Mouse (Mus musculus): ENCODE results near the gene Myt1l.

Myt1l gene

DNA sequence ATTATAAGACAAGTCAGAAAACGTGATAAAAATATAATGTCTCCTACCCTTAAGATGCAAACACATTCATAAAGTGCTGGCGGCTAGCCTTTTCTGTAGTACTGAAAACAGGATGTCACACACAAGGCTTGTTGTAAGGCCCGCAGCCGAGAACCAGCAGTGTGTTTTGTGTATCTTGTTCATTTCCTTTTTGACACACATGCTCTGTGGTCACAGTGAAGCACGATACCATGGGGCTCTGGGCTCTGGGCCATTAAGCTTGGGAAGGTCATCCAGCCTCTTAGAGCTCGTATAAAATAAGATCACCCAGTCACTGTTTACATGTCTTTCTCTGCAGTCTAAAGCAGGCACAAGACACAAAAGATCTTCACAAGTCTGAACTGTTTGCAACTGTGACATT, 288.6 kb downstream of the Myt1l start:
- no peak for DNase-seq (ENCODE audit: low spot score)

- DNase-seq (ENCODE audit: low spot score): no peak
Measured at GRCm38 (mm10) chr12:29822216-29822615, 294.0 kb downstream of the Myt1l start.

DNA sequence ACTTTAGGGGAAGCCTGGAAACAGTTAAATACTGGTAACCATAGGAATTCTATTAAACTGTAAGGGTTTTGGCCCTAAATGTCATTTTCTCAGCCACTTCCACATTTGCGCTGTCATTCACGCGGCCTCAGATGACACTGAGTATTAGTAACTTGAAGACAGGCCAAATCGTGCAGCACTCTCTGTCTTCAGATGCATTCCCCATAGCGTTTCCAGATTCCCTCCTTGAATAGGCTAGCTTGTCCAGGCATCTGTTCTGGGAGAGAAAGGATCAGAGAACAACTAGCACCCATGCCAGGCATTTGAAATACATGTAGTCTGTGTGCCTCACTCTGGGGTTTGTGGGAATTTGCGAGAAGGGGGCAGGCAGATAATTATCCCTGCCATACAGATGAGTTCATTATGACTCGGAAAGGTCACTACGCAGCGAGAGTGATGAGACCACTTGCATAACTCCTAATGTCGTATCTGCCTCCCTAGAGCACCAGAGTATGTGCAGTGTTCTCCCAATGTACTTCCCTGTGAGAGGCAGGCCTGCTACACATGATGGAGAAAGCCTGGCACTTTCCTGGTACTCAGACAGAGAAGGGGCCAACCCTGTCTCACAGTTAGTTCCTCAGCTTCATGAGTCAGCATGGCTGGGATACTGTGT, 295.7 kb downstream of the Myt1l start:
- no peak for DNase-seq (ENCODE audit: low spot score)

- no peak for DNase-seq (ENCODE audit: low spot score)
Measured at GRCm38 (mm10) chr12:29830571-29830970, 302.4 kb downstream of the Myt1l start.

GRCm38 (mm10) chr12:29831356-29831755, 303.2 kb downstream of the Myt1l start:
- DNase-seq (ENCODE audit: low spot score): no peak

- no peak for DNase-seq (ENCODE audit: low spot score)
Measured at GRCm38 (mm10) chr12:29837301-29837791, 309.2 kb downstream of the Myt1l start.

DNA sequence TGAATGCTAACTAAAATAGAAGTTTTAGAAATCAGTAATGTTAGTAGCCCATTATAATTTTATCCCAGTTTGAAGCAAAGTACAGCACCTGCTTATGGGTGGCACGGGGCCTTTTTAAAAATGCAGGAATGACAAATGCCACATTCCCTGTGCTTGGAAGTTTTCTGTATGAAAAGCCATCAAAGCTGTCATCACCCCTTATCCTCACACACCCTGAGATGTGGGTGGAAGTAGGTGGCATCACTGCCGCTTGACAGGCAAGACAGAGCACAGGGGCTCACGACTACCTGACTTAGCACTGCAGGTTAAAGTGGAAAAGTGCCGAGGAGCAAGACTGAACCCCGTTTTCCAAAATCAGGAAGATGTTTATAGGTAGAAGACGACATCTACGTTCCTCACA, 310.2 kb downstream of the Myt1l start:
- no peak for DNase-seq (ENCODE audit: low spot score)

DNA sequence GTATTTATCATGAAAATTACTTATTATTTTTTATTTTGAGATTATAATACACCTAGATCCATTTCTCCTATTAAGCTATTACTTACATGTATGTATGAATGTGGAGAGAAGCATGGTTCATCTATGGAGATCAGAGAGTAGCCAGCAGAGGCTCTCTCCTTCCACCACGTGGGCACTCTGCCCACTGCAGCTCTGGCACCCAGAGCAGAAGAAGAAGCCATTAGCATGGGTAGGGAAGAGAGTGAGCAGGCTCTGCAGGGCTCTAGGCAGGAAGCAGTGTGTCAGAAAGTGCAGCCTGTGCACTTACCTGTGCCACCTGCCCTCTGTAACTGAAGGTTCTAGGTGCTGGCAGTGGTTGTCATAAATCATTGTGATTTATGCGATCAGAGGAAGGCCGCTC, 321.8 kb downstream of the Myt1l start:
- no peak for DNase-seq (ENCODE audit: low spot score)

DNA sequence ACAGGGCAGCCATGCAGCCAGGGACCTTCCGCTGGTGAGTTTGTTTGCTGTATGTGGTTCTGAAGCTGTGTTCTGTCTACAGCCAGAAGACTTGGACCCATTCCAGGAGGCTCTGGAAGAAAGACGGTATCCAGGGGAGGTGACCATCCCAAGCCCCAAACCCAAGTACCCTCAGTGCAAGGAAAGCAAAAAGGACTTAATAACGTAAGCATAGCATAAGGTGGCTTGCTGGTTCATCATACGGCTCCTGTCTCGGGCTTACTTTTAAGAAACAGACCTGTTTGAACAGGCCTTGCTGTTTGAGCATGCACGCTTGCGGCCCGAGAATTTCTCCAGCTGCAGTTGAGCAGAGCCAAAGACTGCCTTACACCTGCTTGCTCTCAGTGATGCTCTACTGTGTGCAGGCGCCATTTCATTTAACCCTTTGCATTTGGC, 326.0 kb downstream of the Myt1l start:
- DNase-seq (ENCODE audit: low spot score): no peak

- DNase-seq (ENCODE audit: low spot score): peak; percentile 14
Measured at GRCm38 (mm10) chr12:29855007-29855406, 326.8 kb downstream of the Myt1l start.

DNA sequence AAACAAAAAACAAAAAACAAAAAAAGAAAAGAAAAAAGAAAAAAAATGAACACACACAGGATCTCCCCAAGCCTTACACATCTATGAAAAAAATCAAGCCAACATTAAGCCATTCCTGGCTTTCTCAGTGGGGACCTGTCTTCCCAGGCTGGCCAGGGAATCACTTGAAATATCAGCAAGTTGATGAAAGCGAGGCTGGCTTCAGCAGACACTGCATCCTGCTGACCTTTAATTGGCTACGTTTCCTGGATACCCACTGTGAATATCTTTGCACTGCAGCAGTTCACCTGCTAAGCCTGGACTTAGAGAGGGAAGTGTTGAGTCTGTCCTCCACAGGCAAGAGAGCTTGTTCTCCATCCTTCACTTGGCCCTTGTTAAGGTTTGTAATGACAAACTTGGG, 332.8 kb downstream of the Myt1l start:
- DNase-seq (ENCODE audit: low spot score): no peak

DNA sequence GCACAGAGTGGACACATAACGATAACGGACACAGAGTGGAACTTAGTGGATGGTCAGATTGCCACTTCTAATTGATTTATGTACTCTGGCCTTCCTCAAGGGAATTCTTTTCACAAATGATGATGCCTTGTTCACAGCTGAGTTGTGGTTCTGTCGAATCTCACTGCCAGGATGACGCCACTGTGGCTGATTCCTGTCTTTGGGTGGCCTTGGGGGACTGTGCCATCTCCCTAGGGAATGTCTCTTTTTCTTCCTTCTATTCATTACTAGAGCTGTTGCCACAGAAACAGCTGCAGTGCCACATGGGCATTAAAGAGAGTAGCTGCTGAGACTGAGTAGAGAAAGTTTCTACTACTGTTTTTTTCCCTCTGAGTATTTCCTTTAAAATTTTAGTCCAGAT, 340.1 kb downstream of the Myt1l start:
- no peak for DNase-seq (ENCODE audit: low spot score)

DNA sequence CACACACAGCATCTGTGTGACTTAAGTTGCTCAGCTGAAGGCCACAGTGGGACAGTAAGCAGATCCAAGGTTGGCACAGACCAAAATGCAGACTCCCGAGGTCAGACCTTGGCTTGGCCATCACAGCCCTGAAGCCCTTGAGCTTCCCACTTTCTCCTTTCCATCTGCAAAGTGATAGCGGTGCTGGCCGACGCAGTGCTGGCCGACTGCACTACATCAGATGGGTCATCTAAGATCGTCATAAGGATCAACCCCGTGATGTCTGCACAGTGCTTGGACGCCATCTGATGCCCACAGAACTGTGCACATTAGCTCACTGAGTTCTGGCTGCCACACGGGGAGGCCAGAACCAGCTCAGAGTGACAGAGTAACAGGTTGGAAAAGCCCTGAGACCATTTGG, 340.6 kb downstream of the Myt1l start:
- DNase-seq (ENCODE audit: low spot score): no peak

DNA sequence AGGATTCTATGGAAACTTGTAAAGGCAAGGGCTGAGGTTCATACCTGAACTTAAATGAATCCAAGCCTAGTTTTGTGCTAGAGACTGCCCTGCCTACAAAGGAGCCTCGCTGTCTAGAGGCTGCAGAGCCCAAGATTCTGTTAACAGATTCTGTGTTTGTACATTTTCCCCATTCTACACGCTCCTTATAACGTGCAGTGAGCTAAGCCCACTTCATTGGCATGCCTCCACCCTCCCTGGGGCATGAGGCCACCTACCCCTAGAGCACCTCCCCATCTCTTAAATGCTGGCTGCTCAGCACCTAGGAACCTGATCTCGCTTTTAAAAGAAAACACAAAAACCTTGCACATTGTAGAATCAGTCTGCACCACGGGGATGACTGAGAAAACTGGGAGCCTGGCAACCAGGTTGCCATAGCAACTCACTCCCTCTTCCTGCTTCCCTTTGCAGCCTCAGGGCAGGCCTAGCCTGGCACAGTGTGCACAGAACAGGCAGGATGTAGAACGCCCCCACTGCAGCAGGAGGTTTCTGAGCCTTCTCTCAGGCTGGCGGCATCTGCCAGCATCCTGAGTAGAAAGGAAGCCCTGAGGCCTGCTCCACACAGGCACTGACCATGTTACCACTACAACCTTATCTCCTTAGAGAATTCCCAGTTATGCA, 344.1 kb downstream of the Myt1l start:
- no peak for DNase-seq (ENCODE audit: low spot score)

GRCm38 (mm10) chr12:29873281-29873772, 345.1 kb downstream of the Myt1l start:
- no peak for DNase-seq (ENCODE audit: low spot score)

DNA sequence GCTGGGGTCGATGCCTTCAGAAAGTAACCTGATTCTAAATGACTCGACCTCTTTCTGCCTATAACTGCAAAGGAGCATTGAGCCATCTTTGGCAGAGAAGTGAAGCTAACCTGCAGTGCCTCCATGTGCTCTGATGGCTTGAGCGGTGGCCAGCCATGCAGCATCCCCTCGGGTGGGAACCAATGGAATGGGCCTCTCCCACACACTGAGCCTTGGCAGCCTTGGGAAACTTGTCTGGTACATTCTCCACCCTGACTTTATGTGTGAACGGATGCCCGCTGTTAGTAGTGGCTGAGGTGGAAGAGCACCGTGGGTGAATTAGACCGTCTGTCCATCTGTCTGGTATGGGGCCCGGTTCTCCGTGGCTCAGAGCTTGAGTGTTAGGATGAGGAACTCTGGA, 349.8 kb downstream of the Myt1l start:
- DNase-seq (ENCODE audit: low spot score): no peak

DNA sequence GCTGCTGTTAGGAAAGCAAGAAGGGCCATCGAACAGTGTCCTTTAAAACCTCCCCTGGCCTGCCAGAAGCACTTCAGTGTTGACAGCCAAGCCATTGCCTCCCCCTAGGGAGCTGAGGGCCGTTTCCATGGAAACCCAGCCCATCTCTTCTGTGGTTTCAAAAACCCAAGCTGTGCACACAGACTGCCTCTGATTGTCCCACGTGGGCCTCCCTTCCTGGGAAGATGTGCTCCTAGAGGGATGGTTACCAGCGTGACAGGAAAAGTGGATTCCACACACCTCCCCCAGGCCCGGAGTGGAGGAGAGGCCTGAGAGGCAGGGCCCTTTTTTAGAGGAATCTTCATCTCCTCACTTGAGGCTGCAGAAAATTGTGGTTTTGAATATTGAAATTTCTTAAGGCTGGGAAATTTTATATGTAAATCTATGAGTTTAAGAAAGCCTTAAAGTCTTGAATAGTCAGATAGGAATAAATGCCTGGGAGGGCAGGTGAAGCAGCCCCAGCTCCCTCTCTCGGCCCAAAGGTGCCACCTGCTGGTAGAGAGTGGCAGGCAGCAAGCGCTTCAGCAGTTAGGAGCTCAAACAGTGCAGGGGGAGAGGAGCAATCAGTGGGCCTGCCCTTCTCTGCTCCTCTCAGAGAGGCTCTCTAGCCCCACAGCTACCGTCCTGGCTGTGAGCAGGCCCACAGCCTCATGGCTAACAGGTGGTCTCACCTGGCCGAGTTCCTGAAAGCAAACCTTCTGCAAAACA, 354.9 kb downstream of the Myt1l start:
- peak; percentile 23 for DNase-seq (ENCODE audit: low spot score)

DNA sequence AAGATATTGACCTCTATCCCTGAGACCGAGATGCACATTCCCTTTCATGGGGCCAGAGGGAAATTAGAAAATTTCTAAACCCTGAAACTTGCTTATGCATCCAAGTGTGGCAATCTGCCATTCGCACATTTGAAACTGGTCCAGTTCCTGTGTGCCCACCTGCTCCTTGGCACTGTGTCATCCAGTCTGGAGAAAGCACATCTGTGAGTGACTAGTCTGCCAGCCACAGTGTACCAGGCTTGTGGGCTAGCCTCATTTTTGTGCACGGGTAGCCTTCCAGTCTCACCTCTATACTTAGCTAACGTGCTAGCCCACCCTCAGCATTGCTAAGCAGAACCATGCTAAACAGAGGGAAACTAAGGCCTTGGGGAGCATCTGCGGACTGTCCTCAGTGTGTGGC, 356.2 kb downstream of the Myt1l start:
- no peak for DNase-seq (ENCODE audit: low spot score)

GRCm38 (mm10) chr12:29894669-29895068, 366.5 kb downstream of the Myt1l start:
- DNase-seq (ENCODE audit: low spot score): peak; percentile 6

GRCm38 (mm10) chr12:29897533-29898085, 369.4 kb downstream of the Myt1l start:
- DNase-seq (ENCODE audit: low spot score): no peak

GRCm38 (mm10) chr12:29904101-29904874, 376.1 kb downstream of the Myt1l start:
- DNase-seq (ENCODE audit: low spot score): no peak

- peak; percentile 10 for DNase-seq (ENCODE audit: low spot score)
Measured at GRCm38 (mm10) chr12:29907056-29907455, 378.9 kb downstream of the Myt1l start.
